Mouse (Mus musculus) stomach, postnatal 0 days (tissue): ENCODE results near the gene Rapgef1. TPM values are rescaled to one million over a fixed set of nuclear protein-coding genes. Genes with fewer than 3 reads are reported as not detected.

Experiments used
- ATAC-seq: fragments of 200-750 bp; cut with Nextera tagmentation; 2 replicates; pipeline ENCODE4 v1.8.0; 2017; ENCODE audit not compliant: low FRiP score, low TSS enrichment
- DNase-seq: peaks from one replicate; pipeline ENCODE4 v3.0.0-alpha.2; 2016; ENCODE audit warnings: low spot score
- H3K27ac ChIP-seq: fragments of 300-500 bp; sonication (generic); replicated peaks from 2 replicates; pipeline ENCODE4 v1.5.1; 2014; ENCODE audit warnings: mild to moderate bottlenecking, control low read depth
- H3K27me3 ChIP-seq: fragments of 300-500 bp; sonication (generic); 2 replicates; pipeline ENCODE4 v1.6.1; 2014; ENCODE audit warnings: low read length; ENCODE audit not compliant: control insufficient read depth, insufficient read depth
- H3K36me3 ChIP-seq: fragments of 300-500 bp; sonication (generic); 2 replicates; pipeline ENCODE4 v1.6.1; 2014; ENCODE audit warnings: low read length, mixed read lengths; ENCODE audit not compliant: control insufficient read depth, insufficient read depth
- H3K4me1 ChIP-seq: fragments of 300-500 bp; sonication (generic); replicated peaks from 2 replicates; pipeline ENCODE4 v1.6.1; 2014; ENCODE audit warnings: antibody characterized with exemption; ENCODE audit not compliant: control insufficient read depth, insufficient read depth
- H3K4me2 ChIP-seq: fragments of 300-500 bp; sonication (generic); replicated peaks from 2 replicates; pipeline ENCODE4 v1.6.1; 2014; ENCODE audit warnings: low read depth, mild to moderate bottlenecking, control low read depth, moderate library complexity
- H3K4me3 ChIP-seq: fragments of 300-500 bp; sonication (generic); 2 replicates; pipeline ENCODE4 v1.5.1; 2014; ENCODE audit warnings: low read depth, low read length, control low read depth
- H3K9ac ChIP-seq: fragments of 300-500 bp; sonication (generic); 2 replicates; pipeline ENCODE4 v1.6.1; 2014; ENCODE audit warnings: mild to moderate bottlenecking, low read length, control low read depth, mixed read lengths
- H3K9me3 ChIP-seq: fragments of 300-500 bp; sonication (generic); 2 replicates; pipeline ENCODE4 v1.6.1; 2016; ENCODE audit warnings: low read length; ENCODE audit not compliant: control insufficient read depth
- CTCF ChIP-seq: IDR thresholded peaks from 2 replicates; pipeline ENCODE4 v1.5.1; 2016; ENCODE audit warnings: antibody characterized with exemption, low read depth, mild to moderate bottlenecking, moderate library complexity
- EP300 ChIP-seq: optimal IDR thresholded peaks from 2 replicates; pipeline ENCODE3; 2016; ENCODE audit warnings: antibody characterized with exemption
- WGBS: fragments of 180-500 bp; shearing (Covaris S2); extraction: QIAGEN DNeasy Blood & Tissue Kit; methylation state at CpG from one replicate; pipeline ENCODE4 v1.1.7; 2014; 5-methylcytosine and 5-hydroxymethylcytosine counted together
- polyA plus RNA-seq: library from polyadenylated mRNA; unstranded; fragments of >200 nt; fragmentation: Nextera tagmentation; extraction: Ambion mirVana; gene quantifications from 2 replicates; pipeline ENCODE4 v1.2.1, GENCODE M21; 2015

Rapgef1 gene
- polyA plus RNA-seq, 1 experiment from 2014 or later, result 7.2 TPM

GRCm38 (mm10) chr2:29643418-29643817 lies 23.9 kb downstream of the Rapgef1 start:
- H3K4me3 ChIP-seq, result no peak overlapping the region
- no peaks in the 10 kb centered on the region for H3K9me3 ChIP-seq
- 65% methylated on average over 4 of the region's 4 CpGs for WGBS
- DNase-seq (peak; percentile 17), ATAC-seq (peak; percentile 69; the same call in 1 of the 2 replicates)
- no peaks in the 10 kb centered on the region for H3K4me1 ChIP-seq
- H3K4me2 ChIP-seq, result no peak overlapping the region
- no peaks in the 10 kb centered on the region for H3K36me3 ChIP-seq
- no peak overlapping the region for H3K9ac ChIP-seq
- TF ChIP-seq EP300 (no peak), CTCF (no peak)
- H3K27me3 ChIP-seq, result no peaks in the 10 kb centered on the region
- H3K27ac ChIP-seq, result no peak overlapping the region

GRCm38 (mm10) chr2:29645071-29645628 lies 25.6 kb downstream of the Rapgef1 start:
- no peaks in the 10 kb centered on the region for H3K27me3 ChIP-seq
- WGBS, result 71% methylated on average over 4 of the region's 4 CpGs
- no peak overlapping the region for H3K4me2 ChIP-seq
- no peak for DNase-seq
- no peaks in the 10 kb centered on the region for H3K4me1 ChIP-seq
- H3K36me3 ChIP-seq, result no peaks in the 10 kb centered on the region
- H3K27ac ChIP-seq, result no peak overlapping the region; the same call in 1 of the 2 replicates
- H3K4me3 ChIP-seq, result no peak overlapping the region
- no peak overlapping the region for H3K9ac ChIP-seq
- no peak for ATAC-seq
- TF ChIP-seq EP300 (no peak), CTCF (no peak)
- H3K9me3 ChIP-seq, result no peaks in the 10 kb centered on the region

- DNase-seq, result peak; percentile 46
- Histone ChIP-seq H3K4me1 (no peaks in the 10 kb centered on the region), H3K4me2 (no peak overlapping the region), H3K9me3 (no peaks in the 10 kb centered on the region), H3K9ac (no peak overlapping the region), H3K4me3 (no peak overlapping the region), H3K27me3 (no peaks in the 10 kb centered on the region), H3K27ac (no peak overlapping the region), H3K36me3 (no peaks in the 10 kb centered on the region)
- WGBS, result 70% methylated on average over 3 of the region's 3 CpGs
- peak; percentile 70 for ATAC-seq
- TF ChIP-seq EP300 (no peak), CTCF (no peak)
Observed at GRCm38 (mm10) chr2:29646613-29647012, 27.1 kb downstream of the Rapgef1 start.

GRCm38 (mm10) chr2:29647162-29647561 lies 27.6 kb downstream of the Rapgef1 start:
- no peaks in the 10 kb centered on the region for H3K27me3 ChIP-seq
- no peaks in the 10 kb centered on the region; the same call in 1 of the 2 replicates for H3K4me1 ChIP-seq
- H3K4me2 ChIP-seq, result no peak overlapping the region
- H3K9ac ChIP-seq, result no peak overlapping the region
- H3K9me3 ChIP-seq, result no peaks in the 10 kb centered on the region
- no peak overlapping the region for H3K27ac ChIP-seq
- ATAC-seq, result no peak
- no peak overlapping the region for H3K4me3 ChIP-seq
- 90% methylated on average over 4 of the region's 4 CpGs for WGBS
- H3K36me3 ChIP-seq, result no peaks in the 10 kb centered on the region
- TF ChIP-seq CTCF (no peak), EP300 (no peak)
- no peak for DNase-seq

GRCm38 (mm10) chr2:29647808-29648207 lies 28.3 kb downstream of the Rapgef1 start:
- DNase-seq, result no peak
- H3K4me1 ChIP-seq, result no peaks in the 10 kb centered on the region; the same call in 1 of the 2 replicates
- no peaks in the 10 kb centered on the region for H3K9me3 ChIP-seq
- 71% methylated on average over 7 of the region's 7 CpGs for WGBS
- no peak overlapping the region for H3K4me3 ChIP-seq
- no peak overlapping the region for H3K9ac ChIP-seq
- no peaks in the 10 kb centered on the region for H3K27me3 ChIP-seq
- no peak overlapping the region for H3K4me2 ChIP-seq
- no peak overlapping the region for H3K27ac ChIP-seq
- ATAC-seq, result no peak
- no peaks in the 10 kb centered on the region for H3K36me3 ChIP-seq
- TF ChIP-seq CTCF, result no peak
- no peak for TF ChIP-seq EP300

- no peaks in the 10 kb centered on the region for H3K9me3 ChIP-seq
- 0 out of 2 replicates have a peak overlapping the region, but pooled peaks have one; percentile 49 for H3K27ac ChIP-seq
- WGBS, result 55% methylated on average over 6 of the region's 6 CpGs
- H3K4me2 ChIP-seq, result no peak overlapping the region
- no peak overlapping the region for H3K9ac ChIP-seq
- TF ChIP-seq EP300, result no peak
- TF ChIP-seq CTCF, result no peak
- ATAC-seq (no peak), DNase-seq (no peak)
- H3K4me1 ChIP-seq, result no peaks in the 10 kb centered on the region; the same call in 1 of the 2 replicates
- no peaks in the 10 kb centered on the region for H3K36me3 ChIP-seq
- H3K27me3 ChIP-seq, result no peaks in the 10 kb centered on the region
- H3K4me3 ChIP-seq, result no peak overlapping the region
Observed at GRCm38 (mm10) chr2:29648956-29649794, 29.7 kb downstream of the Rapgef1 start.
